Mouse (Mus musculus): ENCODE results near the gene Cds2. TPM values are rescaled to one million over a fixed set of nuclear protein-coding genes. Genes with fewer than 3 reads are reported as not detected.

Gene Cds2
- polyA plus RNA-seq, 1 experiment from 2014 or later, result 34.2 TPM

GRCm38 (mm10) chr2:132269217-132269616, 6.3 kb downstream of the Cds2 start:
- H3K4me3 ChIP-seq (replicated peaks), result no peak overlapping the region
- H3K36me3 ChIP-seq, result no peaks in the 10 kb centered on the region
- no peak overlapping the region for H3K9ac ChIP-seq (replicated peaks)
- H3K27me3 ChIP-seq, result no peaks in the 10 kb centered on the region
- H3K27ac ChIP-seq, result no peak overlapping the region
- H3K4me2 ChIP-seq, result no peak overlapping the region
- H3K4me1 ChIP-seq (replicated peaks), result peaks cover 7% of the 10 kb centered on the region
- no peaks in the 10 kb centered on the region for H3K9me3 ChIP-seq
- ATAC-seq (ENCODE audit: insufficient number of reproducible peaks, insufficient read depth, low FRiP score, low TSS enrichment, low read depth), result no peak
- 91% methylated on average over 3 of the region's 3 CpGs for WGBS

GRCm38 (mm10) chr2:132270331-132270951, 7.5 kb downstream of the Cds2 start:
- 91% methylated on average over 2 of the region's 2 CpGs for WGBS
- H3K36me3 ChIP-seq, result no peaks in the 10 kb centered on the region
- H3K27me3 ChIP-seq, result no peaks in the 10 kb centered on the region
- H3K27ac ChIP-seq, result no peak overlapping the region
- no peak for ATAC-seq (ENCODE audit: insufficient number of reproducible peaks, insufficient read depth, low FRiP score, low TSS enrichment, low read depth)
- H3K4me1 ChIP-seq (replicated peaks), result no peaks in the 10 kb centered on the region; the same call in 1 of the 2 replicates
- H3K9me3 ChIP-seq, result no peaks in the 10 kb centered on the region
- no peak overlapping the region for H3K4me3 ChIP-seq (replicated peaks)
- H3K4me2 ChIP-seq, result no peak overlapping the region
- no peak overlapping the region for H3K9ac ChIP-seq (replicated peaks)

- no peaks in the 10 kb centered on the region for H3K9me3 ChIP-seq
- no peak overlapping the region for H3K9ac ChIP-seq (replicated peaks)
- no peaks in the 10 kb centered on the region for H3K27me3 ChIP-seq
- no peaks in the 10 kb centered on the region; the same call in 1 of the 2 replicates for H3K4me1 ChIP-seq (replicated peaks)
- H3K4me2 ChIP-seq, result no peak overlapping the region
- ATAC-seq (ENCODE audit: insufficient number of reproducible peaks, insufficient read depth, low FRiP score, low TSS enrichment, low read depth), result no peak
- 66% methylated on average over 6 of the region's 6 CpGs for whole genome bisulfite sequencing
- H3K4me3 ChIP-seq (replicated peaks), result no peak overlapping the region
- no peaks in the 10 kb centered on the region for H3K36me3 ChIP-seq
- H3K27ac ChIP-seq, result no peak overlapping the region
These were observed 9.9 kb downstream of the Cds2 start for GRCm38 (mm10) chr2:132272694-132273389.

- peaks cover 3% of the 10 kb centered on the region for H3K36me3 ChIP-seq
- no peaks in the 10 kb centered on the region for H3K9me3 ChIP-seq
- no peak overlapping the region for H3K4me3 ChIP-seq (replicated peaks)
- no peak overlapping the region for H3K9ac ChIP-seq (replicated peaks)
- no peak for ATAC-seq (ENCODE audit: insufficient number of reproducible peaks, insufficient read depth, low FRiP score, low TSS enrichment, low read depth)
- H3K27me3 ChIP-seq, result no peaks in the 10 kb centered on the region
- H3K27ac ChIP-seq, result no peak overlapping the region
- WGBS, result 76% methylated on average over 4 of the region's 4 CpGs
- no peak overlapping the region for H3K4me2 ChIP-seq
- no peaks in the 10 kb centered on the region; the same call in 1 of the 2 replicates for H3K4me1 ChIP-seq (replicated peaks)
These were observed 12.6 kb downstream of the Cds2 start for GRCm38 (mm10) chr2:132275527-132275926.

GRCm38 (mm10) chr2:132276249-132276648, 13.3 kb downstream of the Cds2 start:
- Histone ChIP-seq H3K4me2 (no peak overlapping the region), H3K9me3 (no peaks in the 10 kb centered on the region), H3K4me3 (replicated peaks) (no peak overlapping the region), H3K27ac (no peak overlapping the region), H3K27me3 (no peaks in the 10 kb centered on the region), H3K9ac (replicated peaks) (no peak overlapping the region), H3K36me3 (peaks cover 8% of the 10 kb centered on the region), H3K4me1 (replicated peaks) (no peaks in the 10 kb centered on the region; the same call in 1 of the 2 replicates)
- 76% methylated on average over 4 of the region's 4 CpGs for WGBS
- ATAC-seq (ENCODE audit: insufficient number of reproducible peaks, insufficient read depth, low FRiP score, low TSS enrichment, low read depth), result no peak

- peaks cover 16% of the 10 kb centered on the region for H3K4me1 ChIP-seq (replicated peaks)
- peaks cover 8% of the 10 kb centered on the region for H3K36me3 ChIP-seq
- H3K9ac ChIP-seq (replicated peaks), result no peak overlapping the region
- WGBS, result 76% methylated on average over 8 of the region's 8 CpGs
- no peak for ATAC-seq (ENCODE audit: insufficient number of reproducible peaks, insufficient read depth, low FRiP score, low TSS enrichment, low read depth)
- H3K27me3 ChIP-seq, result no peaks in the 10 kb centered on the region
- no peaks in the 10 kb centered on the region for H3K9me3 ChIP-seq
- H3K4me3 ChIP-seq (replicated peaks), result no peak overlapping the region
- no peak overlapping the region for H3K4me2 ChIP-seq
- no peak overlapping the region for H3K27ac ChIP-seq
These were observed 15.4 kb downstream of the Cds2 start for GRCm38 (mm10) chr2:132278273-132278853.

GRCm38 (mm10) chr2:132279336-132279882, 16.5 kb downstream of the Cds2 start:
- no peak for ATAC-seq (ENCODE audit: insufficient number of reproducible peaks, insufficient read depth, low FRiP score, low TSS enrichment, low read depth)
- WGBS, result 78% methylated on average over 3 of the region's 3 CpGs

GRCm38 (mm10) chr2:132279978-132280377, 17.0 kb downstream of the Cds2 start:
- Histone ChIP-seq H3K4me3 (replicated peaks) (no peak overlapping the region), H3K9ac (replicated peaks) (no peak overlapping the region), H3K4me2 (no peak overlapping the region), H3K9me3 (no peaks in the 10 kb centered on the region), H3K27ac (no peak overlapping the region), H3K36me3 (peaks cover 8% of the 10 kb centered on the region), H3K4me1 (replicated peaks) (peaks cover 32% of the 10 kb centered on the region), H3K27me3 (no peaks in the 10 kb centered on the region)
- ATAC-seq (ENCODE audit: insufficient number of reproducible peaks, insufficient read depth, low FRiP score, low TSS enrichment, low read depth), result no peak
- 82% methylated on average over 4 of the region's 4 CpGs for WGBS

More at GRCm38 (mm10) chr2:132279336-132279882, 16.5 kb downstream of the Cds2 start:
- Histone ChIP-seq H3K4me1 (replicated peaks) (peaks cover 26% of the 10 kb centered on the region), H3K36me3 (peaks cover 8% of the 10 kb centered on the region), H3K27me3 (no peaks in the 10 kb centered on the region), H3K4me3 (replicated peaks) (no peak overlapping the region), H3K9me3 (no peaks in the 10 kb centered on the region), H3K4me2 (no peak overlapping the region), H3K9ac (replicated peaks) (no peak overlapping the region), H3K27ac (no peak overlapping the region)

GRCm38 (mm10) chr2:132280518-132281120, 17.7 kb downstream of the Cds2 start:
- WGBS, result 92% methylated on average over 10 of the region's 10 CpGs

GRCm38 (mm10) chr2:132281560-132282452, 18.9 kb downstream of the Cds2 start:
- H3K9me3 ChIP-seq, result no peaks in the 10 kb centered on the region
- H3K9ac ChIP-seq (replicated peaks), result no peak overlapping the region
- ATAC-seq (ENCODE audit: insufficient number of reproducible peaks, insufficient read depth, low FRiP score, low TSS enrichment, low read depth), result no peak
- H3K36me3 ChIP-seq, result peaks cover 8% of the 10 kb centered on the region
- H3K4me2 ChIP-seq, result no peak overlapping the region
- no peaks in the 10 kb centered on the region for H3K27me3 ChIP-seq
- H3K4me1 ChIP-seq (replicated peaks), result peaks cover 35% of the 10 kb centered on the region
- no peak overlapping the region for H3K27ac ChIP-seq
- 73% methylated on average over 10 of the region's 10 CpGs for WGBS
- no peak overlapping the region for H3K4me3 ChIP-seq (replicated peaks)

More at GRCm38 (mm10) chr2:132280518-132281120, 17.7 kb downstream of the Cds2 start:
- Histone ChIP-seq H3K9ac (replicated peaks) (no peak overlapping the region), H3K4me2 (no peak overlapping the region), H3K4me1 (replicated peaks) (peaks cover 32% of the 10 kb centered on the region), H3K4me3 (replicated peaks) (no peak overlapping the region), H3K36me3 (peaks cover 8% of the 10 kb centered on the region), H3K27ac (no peak overlapping the region), H3K27me3 (no peaks in the 10 kb centered on the region), H3K9me3 (no peaks in the 10 kb centered on the region)
- ATAC-seq (ENCODE audit: insufficient number of reproducible peaks, insufficient read depth, low FRiP score, low TSS enrichment, low read depth), result no peak
